Comparison of ENCODE assay signal across 12 mouse cellular contexts in the genomic region with DNA sequence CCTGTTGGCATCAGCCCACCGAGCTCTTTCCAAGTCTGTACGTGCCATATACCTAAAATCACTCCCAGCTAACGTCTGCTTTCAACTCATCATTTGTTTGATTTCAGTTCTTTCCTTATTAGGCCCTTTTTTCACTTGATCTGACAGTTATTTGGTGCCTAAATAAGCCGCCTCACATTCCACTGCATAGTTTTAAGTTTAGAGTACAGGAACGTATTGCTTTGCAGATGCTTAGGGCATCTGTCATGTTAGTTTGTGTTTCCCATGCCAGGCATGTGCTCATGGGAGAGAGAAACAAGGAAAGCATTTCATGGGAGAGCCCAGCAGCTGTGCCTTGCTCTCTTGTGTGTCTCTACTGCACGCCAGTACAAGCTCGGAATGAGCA. TPM values are rescaled to one million over a fixed set of nuclear protein-coding genes. Genes with fewer than 3 reads are reported as not detected.
DNase-seq lines count a peak whose midpoint lies in the region; ATAC-seq lines count a peak whose summit lies in the region.
"Had no signal": no experiment of that assay in that cellular context is flagged by ENCODE, and none has a peak within 500 bp of the region (broad histone marks: within the 10 kb centered on the region; RNA-seq: fewer than 3 reads in every experiment).

No protein-coding gene starts in this region.

- H3K27ac ChIP-seq in kidney, embryonic 14.5 days (ENCODE audit: low read depth, low read length) = peak overlapping the region; percentile 15; the same call in 1 of the 2 replicates
- H3K27ac ChIP-seq in embryonic facial prominence, embryonic 15.5 days (replicated peaks) = peak overlapping the region; percentile 67
- H3K27ac ChIP-seq in limb, embryonic 15.5 days = peak overlapping the region; percentile 48; the same call in 1 of the 2 replicates

- H3K9ac ChIP-seq in kidney, embryonic 14.5 days (ENCODE audit: low read depth, low read length) = no peak overlapping the region
- H3K9ac ChIP-seq in embryonic facial prominence, embryonic 15.5 days = no peak overlapping the region
- no peak overlapping the region for H3K9ac ChIP-seq in limb, embryonic 15.5 days

- H3K4me2 ChIP-seq in kidney, embryonic 14.5 days (replicated peaks; ENCODE audit: low read depth, low read length) = no peak overlapping the region
- no peak overlapping the region for H3K4me2 ChIP-seq in embryonic facial prominence, embryonic 15.5 days (replicated peaks)
- H3K4me2 ChIP-seq in limb, embryonic 15.5 days = no peak overlapping the region

- 60% methylated on average over 7 of the region's 7 CpGs for WGBS in kidney, embryonic 14.5 days
- WGBS in embryonic facial prominence, embryonic 15.5 days = 38% methylated on average over 7 of the region's 7 CpGs
- WGBS in limb, embryonic 15.5 days = 48% methylated on average over 7 of the region's 7 CpGs

- no peaks in the 10 kb centered on the region for H3K27me3 ChIP-seq in kidney, embryonic 14.5 days (ENCODE audit: control insufficient read depth, insufficient read depth, low read length)
- no peaks in the 10 kb centered on the region for H3K27me3 ChIP-seq in embryonic facial prominence, embryonic 15.5 days
- no peaks in the 10 kb centered on the region for H3K27me3 ChIP-seq in limb, embryonic 15.5 days

- peaks cover 5% of the 10 kb centered on the region; the same call in 1 of the 2 replicates for H3K4me1 ChIP-seq in kidney, embryonic 14.5 days (ENCODE audit: control insufficient read depth, insufficient read depth, low read length)
- peaks cover 36% of the 10 kb centered on the region for H3K4me1 ChIP-seq in embryonic facial prominence, embryonic 15.5 days
- peaks cover 14% of the 10 kb centered on the region for H3K4me1 ChIP-seq in limb, embryonic 15.5 days

- ATAC-seq in kidney, embryonic 14.5 days (ENCODE audit: low FRiP score, low TSS enrichment) = no peak
- no peak for ATAC-seq in embryonic facial prominence, embryonic 15.5 days (ENCODE audit: insufficient number of reproducible peaks, low FRiP score, low TSS enrichment, low read depth)
- ATAC-seq in limb, embryonic 15.5 days (ENCODE audit: insufficient number of reproducible peaks, low FRiP score, low TSS enrichment, low read depth) = no peak

- H3K4me3 ChIP-seq in kidney, embryonic 14.5 days (ENCODE audit: low read length) = no peak overlapping the region
- no peak overlapping the region for H3K4me3 ChIP-seq in embryonic facial prominence, embryonic 15.5 days (replicated peaks)
- no peak overlapping the region for H3K4me3 ChIP-seq in limb, embryonic 15.5 days

- no peaks in the 10 kb centered on the region for H3K36me3 ChIP-seq in kidney, embryonic 14.5 days (ENCODE audit: control insufficient read depth, insufficient read depth, low read length)
- peaks cover 30% of the 10 kb centered on the region for H3K36me3 ChIP-seq in embryonic facial prominence, embryonic 15.5 days
- H3K36me3 ChIP-seq in limb, embryonic 15.5 days = peaks cover 56% of the 10 kb centered on the region

- no peaks in the 10 kb centered on the region for H3K9me3 ChIP-seq in kidney, embryonic 14.5 days (ENCODE audit: control insufficient read depth, low read length)
- H3K9me3 ChIP-seq in embryonic facial prominence, embryonic 15.5 days (replicated peaks) = no peaks in the 10 kb centered on the region
- H3K9me3 ChIP-seq in limb, embryonic 15.5 days = no peaks in the 10 kb centered on the region

- DNase-seq in kidney, postnatal 4 days = no peak
- peak; percentile 80 for DNase-seq in NIH3T3 (ENCODE audit: low read depth)
- no peak for DNase-seq in left cerebral cortex, postnatal 10 days (ENCODE audit: extremely low spot score in 1 of 2, low spot score in 2 of 2)
- DNase-seq in embryo, embryonic 10.5 days (ENCODE audit: low spot score) = no peak
- DNase-seq: adrenal gland, postnatal 10 days; heart, postnatal 4 days; kidney, adult 8-10 months; liver had no signal

- intact Hi-C loops in left cerebral cortex, postnatal 10 days (cut with DNase I) = no loop called here

RNA-seq across cellular contexts. Expression of gene Antxr1, which starts 50.3 kb away (rescaled TPM):
- 7.4 and 7.7 TPM in 2 replicates for polyA plus RNA-seq in kidney, embryonic 14.5 days (2014; fragmentation: Nextera tagmentation; extraction: Ambion mirVana)
- polyA plus RNA-seq in embryonic facial prominence, embryonic 15.5 days (2015; fragmentation: Nextera tagmentation; extraction: Ambion mirVana) = 20.3 and 24.3 TPM in 2 replicates
- 19.1 and 21.7 TPM in 2 replicates for polyA plus RNA-seq in limb, embryonic 15.5 days (2015; fragmentation: Nextera tagmentation; extraction: Ambion mirVana)
- total RNA-seq in left cerebral cortex, postnatal 10 days (2021) = 10 to 100 TPM; 18.0 TPM
- total RNA-seq: megakaryocyte-erythroid progenitor cell, adult 5-6 weeks had no signal

Comparison
In these comparisons a context has a peak if more than half of its experiments do, and no peak if none do; other contexts are left out.
1. H3K27ac ChIP-seq: peak in every context shown above with its lines; median percentile 67 in embryonic facial prominence, embryonic 15.5 days; 48 in limb, embryonic 15.5 days; 15 in kidney, embryonic 14.5 days.